In the genomic region with DNA sequence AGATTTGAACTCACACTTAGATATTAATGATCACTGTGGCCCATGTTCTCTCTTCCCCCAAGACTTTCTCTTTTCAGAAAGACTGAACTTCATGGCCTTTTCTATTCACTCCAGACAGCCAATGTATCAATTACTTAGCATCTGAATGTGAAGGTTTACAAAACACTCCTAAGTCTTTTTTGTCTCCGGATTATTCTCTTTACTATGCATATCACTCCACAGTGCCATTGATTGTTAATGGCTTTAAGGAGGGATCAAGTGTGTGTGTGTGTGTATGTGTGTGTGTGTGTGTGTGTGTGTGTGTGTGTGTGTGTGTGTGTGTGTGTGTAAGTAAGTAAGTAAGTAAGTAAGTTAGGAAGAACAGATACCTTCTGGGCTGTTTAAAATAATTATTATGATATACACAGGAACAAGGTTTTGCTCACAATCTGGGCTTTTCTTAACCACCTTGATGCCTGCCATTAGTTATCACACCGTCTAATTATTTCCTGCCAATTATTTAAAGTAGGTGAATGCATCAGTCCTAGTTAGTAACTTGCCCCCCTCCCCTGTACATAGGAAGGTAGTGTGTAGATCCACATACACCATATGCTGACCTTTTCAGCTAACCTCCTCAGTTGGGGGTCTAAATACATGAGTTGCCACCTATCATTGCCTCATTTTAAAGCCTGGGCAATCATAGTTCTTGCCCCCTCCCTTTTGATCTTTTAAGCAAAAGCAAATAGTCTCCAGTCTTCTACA, we compare ENCODE assay signal across 26 mouse cellular contexts.
"Had no signal": no experiment of that assay in that cellular context is flagged by ENCODE, and none has a peak within 500 bp of the region (broad histone marks: within the 10 kb centered on the region; RNA-seq: fewer than 3 reads in every experiment).

No protein-coding gene starts in this region.

- H3K36me3 ChIP-seq: heart, embryonic 10.5 days; heart, embryonic 12.5 days; hindbrain, embryonic 10.5 days; hindbrain, embryonic 12.5 days; kidney, embryonic 15.5 days; limb, embryonic 13.5 days; limb, embryonic 15.5 days had no signal

- H3K27me3 ChIP-seq: heart, embryonic 12.5 days; hindbrain, embryonic 12.5 days; kidney, embryonic 15.5 days; limb, embryonic 13.5 days; limb, embryonic 15.5 days had no signal

- H3K4me2 ChIP-seq: heart, embryonic 12.5 days; hindbrain, embryonic 12.5 days; hindbrain, embryonic 14.5 days; kidney, embryonic 15.5 days; limb, embryonic 13.5 days; limb, embryonic 15.5 days had no signal

- DNase-seq: gastrocnemius, adult 2 months; gastrocnemius, postnatal 10 days; gastrocnemius, postnatal 25 days; heart, adult 18-20 months; heart, postnatal 10 days; heart, postnatal 4 days; kidney, adult 11 months; kidney, adult 2 months; kidney, adult 9 months; kidney, postnatal 14 days; kidney, postnatal 36 days; layer of hippocampus, adult 9-11 months; layer of hippocampus, postnatal 36 days; left cerebral cortex, postnatal 4 days had no signal

- ATAC-seq: hindbrain, embryonic 16.5 days; inflammation-experienced regulatory T-cells, adult 6 months; intestine, embryonic 16.5 days had no signal

- H3K9me3 ChIP-seq: heart, embryonic 10.5 days; heart, embryonic 12.5 days; hindbrain, embryonic 10.5 days; hindbrain, embryonic 12.5 days; kidney, embryonic 15.5 days; limb, embryonic 13.5 days; limb, embryonic 15.5 days had no signal

- H3K4me3 ChIP-seq: gastrocnemius, adult 2 months; heart, embryonic 10.5 days; heart, embryonic 12.5 days; hindbrain, embryonic 10.5 days; hindbrain, embryonic 12.5 days; kidney, embryonic 15.5 days; limb, embryonic 13.5 days; limb, embryonic 15.5 days had no signal

- H3K4me1 ChIP-seq: heart, embryonic 10.5 days; heart, embryonic 12.5 days; hindbrain, embryonic 10.5 days; hindbrain, embryonic 12.5 days; kidney, embryonic 15.5 days; limb, embryonic 13.5 days; limb, embryonic 15.5 days had no signal

- H3K9ac ChIP-seq: heart, embryonic 12.5 days; hindbrain, embryonic 12.5 days; hindbrain, embryonic 14.5 days; kidney, embryonic 15.5 days; limb, embryonic 13.5 days; limb, embryonic 15.5 days had no signal

- H3K27ac ChIP-seq: gastrocnemius, adult 2 months; heart, embryonic 10.5 days; hindbrain, embryonic 10.5 days; hindbrain, embryonic 12.5 days; hindbrain, embryonic 14.5 days; kidney, embryonic 15.5 days; kidney, postnatal 0 days; limb, embryonic 13.5 days; limb, embryonic 15.5 days had no signal
